In genomic region chr5:112368666-112369065, GRCm38 (mm10) we compare ENCODE assay signal across 18 mouse cellular contexts. TPM values are rescaled to one million over a fixed set of nuclear protein-coding genes. Genes with fewer than 3 reads are reported as not detected.
DNase-seq lines count a peak whose midpoint lies in the region; ATAC-seq lines count a peak whose summit lies in the region.
"Had no signal": no experiment of that assay in that cellular context is flagged by ENCODE, and none has a peak within 500 bp of the region (broad histone marks: within the 10 kb centered on the region; RNA-seq: fewer than 3 reads in every experiment).

No protein-coding gene starts in this region.

- H3K27me3 ChIP-seq in neural tube, embryonic 15.5 days (replicated peaks), result no peaks in the 10 kb centered on the region
- H3K27me3 ChIP-seq in heart, embryonic 12.5 days (replicated peaks), result peaks cover 6% of the 10 kb centered on the region
- H3K27me3 ChIP-seq: limb, embryonic 13.5 days had no signal

- peaks cover 50% of the 10 kb centered on the region for H3K36me3 ChIP-seq in neural tube, embryonic 15.5 days
- H3K36me3 ChIP-seq in heart, embryonic 12.5 days, result peaks cover 85% of the 10 kb centered on the region

- intact Hi-C loops in left cerebral cortex, postnatal 4 days (cut with DNase I), result no loop called here
- intact Hi-C loops in left cerebral cortex, postnatal 14 days (cut with DNase I), result no loop called here
- intact Hi-C loops in heart, postnatal 25 days (cut with DNase I), result no loop called here

- H3K27ac ChIP-seq in neural tube, embryonic 15.5 days (replicated peaks), result peak overlapping the region; percentile 45; the same call in 1 of the 2 replicates
- no peak overlapping the region for H3K27ac ChIP-seq in heart, embryonic 12.5 days (ENCODE audit: poor library complexity, severe bottlenecking)
- H3K27ac ChIP-seq: limb, embryonic 13.5 days had no signal

- ATAC-seq in cerebellum, adult (ENCODE audit: insufficient number of reproducible peaks, low FRiP score, low TSS enrichment), result peak; percentile 81
- no peak for ATAC-seq in neural tube, embryonic 15.5 days (ENCODE audit: low FRiP score)
- no peak for ATAC-seq in heart, embryonic 12.5 days (ENCODE audit: insufficient number of reproducible peaks, low FRiP score)
- ATAC-seq: intestine, embryonic 16.5 days; liver, postnatal 0 days; midbrain, embryonic 16.5 days had no signal

- WGBS in neural tube, embryonic 15.5 days, result 44% methylated on average over 10 of the region's 10 CpGs
- 86% methylated on average over 10 of the region's 10 CpGs for WGBS in heart, embryonic 12.5 days

- H3K9ac ChIP-seq in neural tube, embryonic 15.5 days (replicated peaks), result 0 out of 2 replicates have a peak overlapping the region, but pooled peaks have one; percentile 5
- no peak overlapping the region for H3K9ac ChIP-seq in heart, embryonic 12.5 days
- H3K9ac ChIP-seq: limb, embryonic 13.5 days; liver, postnatal 0 days had no signal

- H3K9me3 ChIP-seq in neural tube, embryonic 15.5 days (replicated peaks), result no peaks in the 10 kb centered on the region
- H3K9me3 ChIP-seq in heart, embryonic 12.5 days (replicated peaks), result no peaks in the 10 kb centered on the region
- H3K9me3 ChIP-seq: limb, embryonic 13.5 days had no signal

- no peak overlapping the region for H3K4me2 ChIP-seq in neural tube, embryonic 15.5 days
- H3K4me2 ChIP-seq in heart, embryonic 12.5 days, result no peak overlapping the region
- H3K4me2 ChIP-seq: limb, embryonic 13.5 days had no signal

- peaks cover 50% of the 10 kb centered on the region for H3K4me1 ChIP-seq in neural tube, embryonic 15.5 days
- H3K4me1 ChIP-seq in heart, embryonic 12.5 days (replicated peaks), result no peaks in the 10 kb centered on the region

- peak; percentile 92 for DNase-seq in left cerebral cortex, postnatal 4 days
- no peak for DNase-seq in left cerebral cortex, postnatal 14 days (ENCODE audit: low spot score in 2 of 2)
- peak; percentile 97 for DNase-seq in cerebellum, adult 9-11 months
- DNase-seq in heart, postnatal 25 days (ENCODE audit: low spot score), result no peak
- DNase-seq: embryo, embryonic 11 days; gastrocnemius, postnatal 25 days; kidney, postnatal 36 days; liver, postnatal 0 days; lung, postnatal 4 days; right cerebral cortex, postnatal 25 days had no signal

- H3K4me3 ChIP-seq in neural tube, embryonic 15.5 days (replicated peaks), result no peak overlapping the region
- H3K4me3 ChIP-seq in heart, embryonic 12.5 days, result no peak overlapping the region
- H3K4me3 ChIP-seq: erythroblast, embryonic 14.5 days; limb, embryonic 13.5 days had no signal

RNA-seq across cellular contexts. Expression of gene Gm6583, which starts 12.8 kb away (rescaled TPM):
- total RNA-seq in left cerebral cortex, postnatal 4 days (2021), result not detected
- total RNA-seq in left cerebral cortex, postnatal 14 days (2021), result not detected
- 0.13 and 0.22 TPM in 2 replicates for polyA plus RNA-seq in neural tube, embryonic 15.5 days (2015; fragmentation: Nextera tagmentation; extraction: Ambion mirVana)
- total RNA-seq in heart, postnatal 25 days (2021), result not detected
- polyA plus RNA-seq in heart, embryonic 12.5 days (2016; fragmentation: Nextera tagmentation; extraction: Ambion mirVana), result 0.10 and 0.24 TPM in 2 replicates
- total RNA-seq: gastrocnemius, postnatal 25 days had no signal
- polyA plus RNA-seq: heart, embryonic 14.5 days had no signal

RNA-seq across cellular contexts. Expression of gene Hps4, which starts 25.8 kb away (rescaled TPM):
- total RNA-seq in left cerebral cortex, postnatal 4 days (2021), result 10 to 100 TPM; 32.6 to 32.8 TPM
- total RNA-seq in left cerebral cortex, postnatal 14 days (2021), result 10 to 100 TPM; 30.0 to 32.7 TPM
- 37.4 and 38.2 TPM in 2 replicates for polyA plus RNA-seq in neural tube, embryonic 15.5 days (2015; fragmentation: Nextera tagmentation; extraction: Ambion mirVana)
- 10 to 100 TPM; 10.2 to 12.1 TPM for total RNA-seq in heart, postnatal 25 days (2021)
- 19.0 and 20.2 TPM in 2 replicates for polyA plus RNA-seq in heart, embryonic 12.5 days (2016; fragmentation: Nextera tagmentation; extraction: Ambion mirVana)

RNA-seq across cellular contexts. Expression of gene Srrd, which starts 25.8 kb away (rescaled TPM):
- 10 to 100 TPM; 30.7 to 34.4 TPM for total RNA-seq in left cerebral cortex, postnatal 4 days (2021)
- total RNA-seq in left cerebral cortex, postnatal 14 days (2021), result 10 to 100 TPM; 21.6 to 23.0 TPM
- 57.5 and 61.9 TPM in 2 replicates for polyA plus RNA-seq in neural tube, embryonic 15.5 days (2015; fragmentation: Nextera tagmentation; extraction: Ambion mirVana)
- 1 to 10 TPM; 7.5 to 8.1 TPM for total RNA-seq in heart, postnatal 25 days (2021)
- polyA plus RNA-seq in heart, embryonic 12.5 days (2016; fragmentation: Nextera tagmentation; extraction: Ambion mirVana), result 23.8 and 25.2 TPM in 2 replicates

RNA-seq across cellular contexts. Expression of gene Asphd2, which starts 26.0 kb away (rescaled TPM):
- 100 to 1,000 TPM; 130 to 134 TPM for total RNA-seq in left cerebral cortex, postnatal 4 days (2021)
- 100 to 1,000 TPM; 164 to 171 TPM for total RNA-seq in left cerebral cortex, postnatal 14 days (2021)
- polyA plus RNA-seq in neural tube, embryonic 15.5 days (2015; fragmentation: Nextera tagmentation; extraction: Ambion mirVana), result 58.3 and 89.1 TPM in 2 replicates
- under 1 TPM; 0.65 to 0.70 TPM for total RNA-seq in heart, postnatal 25 days (2021)
- 3.0 and 3.4 TPM in 2 replicates for polyA plus RNA-seq in heart, embryonic 12.5 days (2016; fragmentation: Nextera tagmentation; extraction: Ambion mirVana)
- polyA plus RNA-seq: erythroblast, embryonic 14.5 days had no signal

RNA-seq across cellular contexts. Expression of gene Tfip11, which starts 42.5 kb away (rescaled TPM):
- 10 to 100 TPM; 33.2 to 34.9 TPM for total RNA-seq in left cerebral cortex, postnatal 4 days (2021)
- 10 to 100 TPM; 37.1 to 37.9 TPM for total RNA-seq in left cerebral cortex, postnatal 14 days (2021)
- 29.7 and 31.0 TPM in 2 replicates for polyA plus RNA-seq in neural tube, embryonic 15.5 days (2015; fragmentation: Nextera tagmentation; extraction: Ambion mirVana)
- total RNA-seq in heart, postnatal 25 days (2021), result 10 to 100 TPM; 16.3 to 17.9 TPM
- polyA plus RNA-seq in heart, embryonic 12.5 days (2016; fragmentation: Nextera tagmentation; extraction: Ambion mirVana), result 21.6 and 22.3 TPM in 2 replicates

Comparison
In these comparisons a context has a peak if more than half of its experiments do, and no peak if none do; other contexts are left out.
1. DNase-seq: peak in left cerebral cortex, postnatal 4 days (single experiment) and cerebellum, adult 9-11 months (single experiment); none in left cerebral cortex, postnatal 14 days (0 of 2) and heart, postnatal 25 days (single experiment).